Mouse (Mus musculus) stomach, embryonic 16.5 days (tissue): ENCODE results near the gene Syt13. TPM values are rescaled to one million over a fixed set of nuclear protein-coding genes. Genes with fewer than 3 reads are reported as not detected.

ENCODE experiments used
- ATAC-seq: fragments of 200-750 bp; cut with Nextera tagmentation; 2 replicates; pipeline ENCODE4 v1.8.0; 2017; ENCODE audit warnings: moderate number of reproducible peaks, moderate TSS enrichment; ENCODE audit not compliant: insufficient read depth, low FRiP score
- H3K27ac ChIP-seq: fragments of 300-500 bp; sonication (generic); 2 replicates; pipeline ENCODE4 v1.5.1; 2014; ENCODE audit warnings: low read length
- H3K27me3 ChIP-seq: fragments of 300-500 bp; sonication (generic); 2 replicates; pipeline ENCODE4 v1.6.1; 2014; ENCODE audit warnings: low read length, control low read depth, mixed read lengths; ENCODE audit not compliant: control insufficient read depth, insufficient read depth
- H3K36me3 ChIP-seq: fragments of 300-500 bp; sonication (generic); 2 replicates; pipeline ENCODE4 v1.6.1; 2014; ENCODE audit warnings: low read length; ENCODE audit not compliant: control insufficient read depth, insufficient read depth
- H3K4me1 ChIP-seq: fragments of 300-500 bp; sonication (generic); 2 replicates; pipeline ENCODE4 v1.6.1; 2014; ENCODE audit warnings: low read length, control low read depth, mixed read lengths; ENCODE audit not compliant: control insufficient read depth, insufficient read depth
- H3K4me2 ChIP-seq: fragments of 300-500 bp; sonication (generic); 2 replicates; pipeline ENCODE4 v1.6.1; 2014; ENCODE audit warnings: low read depth, low read length, mixed read lengths
- H3K4me3 ChIP-seq: fragments of 300-500 bp; sonication (generic); replicated peaks from 2 replicates; pipeline ENCODE4 v1.5.1; 2014; ENCODE audit warnings: mild to moderate bottlenecking, low read length
- H3K9ac ChIP-seq: fragments of 300-500 bp; sonication (generic); 2 replicates; pipeline ENCODE4 v1.6.1; 2014; ENCODE audit warnings: low read length
- H3K9me3 ChIP-seq: fragments of 300-500 bp; sonication (generic); replicated peaks from 2 replicates; pipeline ENCODE4 v1.6.1; 2016; ENCODE audit warnings: low read length, control low read depth; ENCODE audit not compliant: control insufficient read depth
- WGBS: fragments of 180-500 bp; shearing (Covaris S2); extraction: QIAGEN DNeasy Blood & Tissue Kit; methylation state at CpG from one replicate; pipeline ENCODE4 v1.1.7; 2014; 5-methylcytosine and 5-hydroxymethylcytosine counted together
- polyA plus RNA-seq: library from polyadenylated mRNA; unstranded; fragments of >200 nt; fragmentation: Nextera tagmentation; extraction: Ambion mirVana; gene quantifications from 2 replicates; pipeline ENCODE4 v1.2.1, GENCODE M21; 2015

Syt13 gene
- polyA plus RNA-seq, 1 experiment from 2014 or later = 12.9 TPM

DNA sequence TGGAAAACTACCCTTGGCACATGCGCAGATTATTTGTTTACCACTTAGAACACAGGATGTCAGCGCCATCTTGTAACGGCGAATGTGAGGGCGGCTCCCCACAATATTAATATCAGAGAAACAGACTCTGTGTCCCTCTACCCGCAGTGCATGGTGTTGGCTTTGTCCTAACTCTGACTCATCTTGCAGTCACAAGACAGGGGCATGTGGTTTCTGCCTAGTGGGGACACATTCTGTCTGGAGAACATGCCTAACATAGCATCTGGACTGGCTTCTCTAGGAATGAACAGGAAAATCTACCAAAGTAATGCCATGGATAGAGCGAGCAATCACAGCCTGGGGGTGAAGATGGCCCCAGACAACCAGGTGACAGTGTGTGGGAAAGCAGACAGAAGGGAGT is 23.9 kb downstream of the Syt13 start:
- Histone ChIP-seq H3K4me1 (no peaks in the 10 kb centered on the region; the same call in 1 of the 2 replicates), H3K36me3 (no peaks in the 10 kb centered on the region), H3K4me3 (no peak overlapping the region), H3K9me3 (no peaks in the 10 kb centered on the region), H3K4me2 (no peak overlapping the region), H3K27ac (no peak overlapping the region), H3K9ac (no peak overlapping the region), H3K27me3 (no peaks in the 10 kb centered on the region)
- no peak for ATAC-seq
- WGBS = 92% methylated on average over 7 of the region's 7 CpGs

- Histone ChIP-seq H3K27ac (no peak overlapping the region), H3K27me3 (no peaks in the 10 kb centered on the region), H3K9ac (no peak overlapping the region), H3K4me1 (no peaks in the 10 kb centered on the region), H3K9me3 (no peaks in the 10 kb centered on the region), H3K4me2 (no peak overlapping the region), H3K36me3 (no peaks in the 10 kb centered on the region), H3K4me3 (no peak overlapping the region)
- 88% methylated on average over 9 of the region's 9 CpGs for WGBS
- ATAC-seq = no peak
Observed at GRCm38 (mm10) chr2:92940963-92941362, 26.1 kb downstream of the Syt13 start.

- H3K27ac ChIP-seq = no peak overlapping the region
- no peaks in the 10 kb centered on the region for H3K4me1 ChIP-seq
- no peaks in the 10 kb centered on the region for H3K9me3 ChIP-seq
- no peak for ATAC-seq
- H3K4me3 ChIP-seq = no peak overlapping the region
- H3K9ac ChIP-seq = no peak overlapping the region
- no peak overlapping the region for H3K4me2 ChIP-seq
- no peaks in the 10 kb centered on the region for H3K36me3 ChIP-seq
- 68% methylated on average over 3 of the region's 3 CpGs for WGBS
- no peaks in the 10 kb centered on the region for H3K27me3 ChIP-seq
Observed at GRCm38 (mm10) chr2:92941463-92941862, 26.6 kb downstream of the Syt13 start.

GRCm38 (mm10) chr2:92943406-92943805 is 28.5 kb downstream of the Syt13 start:
- no peaks in the 10 kb centered on the region for H3K9me3 ChIP-seq
- ATAC-seq = no peak

DNA sequence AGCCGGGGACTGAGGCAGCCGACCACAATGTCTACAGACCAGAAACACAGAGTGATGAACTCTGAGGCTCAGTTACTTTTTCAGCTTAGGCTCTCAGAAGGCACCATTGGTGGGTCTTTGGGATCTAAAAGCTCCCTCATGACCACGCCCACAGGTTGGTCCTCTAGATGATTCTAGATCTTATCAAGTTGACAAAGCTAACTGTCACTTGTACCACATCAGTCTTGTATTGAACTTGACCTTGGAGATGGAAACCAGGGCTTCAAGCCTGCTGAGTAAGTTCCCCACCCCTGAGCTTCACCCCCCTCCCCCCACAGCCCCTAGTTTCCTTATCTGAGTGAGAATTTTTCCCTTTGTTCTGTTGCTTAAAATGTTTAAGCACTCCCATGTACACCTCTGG is 29.5 kb downstream of the Syt13 start:
- Histone ChIP-seq H3K4me3 (no peak overlapping the region), H3K27me3 (no peaks in the 10 kb centered on the region), H3K27ac (no peak overlapping the region), H3K36me3 (no peaks in the 10 kb centered on the region), H3K9me3 (no peaks in the 10 kb centered on the region), H3K4me2 (no peak overlapping the region), H3K4me1 (peaks cover 7% of the 10 kb centered on the region), H3K9ac (no peak overlapping the region)
- 85% methylated on average over 3 of the region's 3 CpGs for WGBS
- ATAC-seq = no peak

More at GRCm38 (mm10) chr2:92943406-92943805, 28.5 kb downstream of the Syt13 start:
- Histone ChIP-seq H3K27ac (no peak overlapping the region), H3K27me3 (no peaks in the 10 kb centered on the region), H3K4me2 (no peak overlapping the region), H3K4me1 (peaks cover 7% of the 10 kb centered on the region), H3K36me3 (no peaks in the 10 kb centered on the region), H3K4me3 (no peak overlapping the region), H3K9ac (no peak overlapping the region)
- 85% methylated on average over 3 of the region's 3 CpGs for WGBS

DNA sequence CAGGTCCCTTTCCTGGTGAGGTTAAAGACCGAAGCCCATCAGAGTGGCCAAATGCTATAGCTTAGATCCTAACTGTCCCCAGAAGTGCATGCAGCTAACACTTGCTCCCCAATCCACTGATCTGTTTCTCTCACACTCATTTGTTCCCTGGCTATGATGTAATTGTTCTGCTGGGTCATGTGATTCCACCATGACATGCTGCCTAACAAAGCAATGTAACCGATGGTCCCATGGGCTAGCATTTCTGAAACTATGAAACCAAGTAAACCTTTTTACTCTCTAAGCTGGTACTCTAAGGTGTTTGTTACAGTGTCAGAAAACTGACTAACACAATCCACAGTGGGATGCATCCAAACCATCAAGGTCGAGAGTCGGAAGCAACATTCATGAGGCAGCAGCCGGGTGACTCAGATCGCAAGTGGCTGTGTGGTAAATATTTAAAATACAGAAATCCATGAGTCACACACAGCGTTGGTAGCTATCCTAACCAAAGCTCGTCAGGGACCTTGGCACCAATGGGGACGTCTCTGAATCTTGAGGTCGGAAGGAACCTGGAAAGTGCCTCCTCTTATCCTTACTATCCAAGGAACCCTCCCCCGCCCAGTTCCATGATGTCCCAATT is 30.3 kb downstream of the Syt13 start:
- Histone ChIP-seq H3K9ac (no peak overlapping the region), H3K27ac (no peak overlapping the region), H3K4me3 (no peak overlapping the region), H3K9me3 (no peaks in the 10 kb centered on the region), H3K4me2 (no peak overlapping the region), H3K4me1 (peaks cover 7% of the 10 kb centered on the region), H3K27me3 (no peaks in the 10 kb centered on the region), H3K36me3 (no peaks in the 10 kb centered on the region)
- WGBS = 84% methylated on average over 11 of the region's 11 CpGs
- no peak for ATAC-seq

DNA sequence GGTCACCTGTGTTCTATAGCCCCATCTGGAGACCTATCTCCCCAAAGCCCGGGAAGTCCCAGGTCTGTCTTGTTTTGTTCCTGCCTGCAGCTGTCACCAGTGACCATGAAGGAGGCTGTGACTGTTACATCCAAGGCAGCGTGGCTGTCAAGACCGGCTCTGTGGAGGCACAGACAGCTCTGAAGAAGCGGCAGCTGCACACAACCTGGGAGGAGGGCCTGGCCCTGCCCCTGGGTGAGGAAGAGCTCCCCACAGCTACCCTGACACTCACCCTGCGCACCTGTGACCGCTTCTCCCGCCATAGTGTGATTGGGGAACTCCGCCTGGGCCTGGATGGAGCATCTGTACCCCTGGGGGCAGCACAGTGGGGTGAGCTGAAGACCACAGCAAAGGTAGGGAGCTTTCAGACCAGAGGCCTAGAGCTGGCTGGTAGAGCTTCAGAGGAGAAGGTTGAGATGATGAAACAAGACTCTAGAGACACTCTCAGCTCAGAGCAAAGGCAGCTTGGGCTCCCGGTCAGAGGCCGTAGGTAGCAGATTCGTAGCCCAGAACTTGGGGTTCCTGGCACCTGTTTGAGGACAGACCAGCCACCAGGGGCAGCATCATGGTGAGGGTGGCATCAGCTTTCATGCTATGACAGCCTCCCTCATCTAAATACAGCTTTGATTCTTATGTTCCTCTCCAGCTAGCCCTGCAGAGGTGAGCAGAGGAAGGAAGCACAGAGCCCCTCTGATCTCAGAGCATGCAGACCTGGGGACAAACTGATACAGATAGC is 31.1 kb downstream of the Syt13 start:
- no peak overlapping the region for H3K4me2 ChIP-seq
- H3K4me1 ChIP-seq = peaks cover 7% of the 10 kb centered on the region
- H3K27me3 ChIP-seq = no peaks in the 10 kb centered on the region
- H3K9me3 ChIP-seq = no peaks in the 10 kb centered on the region
- 89% methylated on average over 11 of the region's 11 CpGs for WGBS
- H3K27ac ChIP-seq = no peak overlapping the region
- H3K36me3 ChIP-seq = no peaks in the 10 kb centered on the region
- no peak overlapping the region for H3K9ac ChIP-seq
- ATAC-seq = no peak
- H3K4me3 ChIP-seq = no peak overlapping the region

DNA sequence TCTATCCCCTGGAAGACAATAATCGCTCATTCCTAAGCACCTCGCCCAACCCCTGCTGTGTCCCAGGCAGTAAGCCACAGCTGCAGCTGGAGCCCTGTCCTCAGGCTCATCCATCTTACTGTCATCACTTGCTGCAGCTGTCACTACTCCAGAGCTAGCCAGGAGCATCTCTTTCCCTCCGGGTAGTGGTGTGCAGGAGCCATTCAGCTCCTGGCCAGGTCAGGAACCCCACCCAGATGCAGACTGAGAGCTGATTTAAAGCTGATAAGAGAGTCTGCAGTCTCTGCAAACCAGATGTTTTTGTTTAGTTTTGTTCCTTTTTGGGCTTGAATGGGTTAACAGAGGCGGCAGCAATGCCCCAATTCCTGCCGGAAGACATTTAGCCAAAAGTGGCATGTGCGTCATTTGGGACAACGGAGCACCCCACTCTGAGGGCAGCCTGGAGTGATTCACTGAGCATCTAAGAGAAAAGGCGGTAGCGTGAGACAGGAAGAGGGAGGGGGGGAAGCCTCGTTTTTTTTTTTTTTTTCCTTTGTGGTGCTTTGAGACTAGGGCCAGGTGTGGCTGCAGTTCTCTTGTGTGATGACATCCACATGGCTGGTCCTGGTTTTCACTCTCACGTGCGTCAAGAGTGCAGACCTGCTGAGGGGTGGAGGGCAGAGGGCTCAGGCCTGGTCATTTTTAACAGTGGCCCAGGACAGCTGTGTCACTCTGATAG is 33.2 kb downstream of the Syt13 start:
- H3K36me3 ChIP-seq = no peaks in the 10 kb centered on the region
- WGBS = 8% methylated on average over 12 of the region's 12 CpGs
- H3K9me3 ChIP-seq = no peaks in the 10 kb centered on the region
- H3K27me3 ChIP-seq = no peaks in the 10 kb centered on the region
- H3K4me2 ChIP-seq = no peak overlapping the region
- no peak overlapping the region for H3K9ac ChIP-seq
- peaks cover 7% of the 10 kb centered on the region for H3K4me1 ChIP-seq
- peak; percentile 41; the same call in 1 of the 2 replicates for ATAC-seq
- H3K4me3 ChIP-seq = no peak overlapping the region
- no peak overlapping the region for H3K27ac ChIP-seq

DNA sequence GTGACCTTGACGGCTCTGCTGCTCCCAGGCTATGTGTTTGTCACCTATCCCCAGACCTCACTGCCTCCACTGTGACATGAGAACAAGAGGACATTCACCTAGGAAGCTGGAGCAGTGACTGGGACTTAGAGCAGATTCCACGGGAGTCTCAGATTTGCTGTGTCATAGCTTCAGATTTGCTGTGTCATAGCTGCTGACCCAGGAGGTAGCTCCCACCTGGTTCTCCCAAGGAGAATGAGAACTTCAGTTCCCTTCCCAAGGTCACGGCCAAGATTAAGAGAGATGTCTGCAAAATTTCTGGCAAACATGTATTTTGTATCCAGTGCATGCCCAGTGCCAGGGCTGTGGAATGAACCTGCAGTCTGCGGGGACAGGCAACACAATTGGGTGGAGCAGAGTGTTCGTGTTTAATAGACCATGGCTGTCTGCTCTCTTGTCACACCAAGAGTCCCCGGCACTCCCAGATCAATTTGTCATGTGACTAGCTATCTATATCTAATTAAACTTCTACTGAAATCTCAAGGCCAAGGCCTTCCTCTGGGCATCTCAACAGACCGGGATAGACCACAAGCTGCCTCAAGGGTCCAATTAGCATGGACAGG is 33.9 kb downstream of the Syt13 start:
- H3K27me3 ChIP-seq = no peaks in the 10 kb centered on the region
- no peak for ATAC-seq
- no peaks in the 10 kb centered on the region for H3K9me3 ChIP-seq
- no peak overlapping the region for H3K27ac ChIP-seq
- H3K4me2 ChIP-seq = no peak overlapping the region
- H3K4me1 ChIP-seq = peaks cover 7% of the 10 kb centered on the region
- H3K4me3 ChIP-seq = no peak overlapping the region
- H3K9ac ChIP-seq = no peak overlapping the region
- WGBS = 56% methylated on average over 7 of the region's 7 CpGs
- H3K36me3 ChIP-seq = no peaks in the 10 kb centered on the region
